Mouse (Mus musculus): ENCODE measurements around the gene L1td1. TPM values are rescaled to one million over a fixed set of nuclear protein-coding genes. Genes with fewer than 3 reads are reported as not detected.

The L1td1 gene
- polyA plus RNA-seq, 1 experiment from 2014 or later = 0.13 TPM

DNA sequence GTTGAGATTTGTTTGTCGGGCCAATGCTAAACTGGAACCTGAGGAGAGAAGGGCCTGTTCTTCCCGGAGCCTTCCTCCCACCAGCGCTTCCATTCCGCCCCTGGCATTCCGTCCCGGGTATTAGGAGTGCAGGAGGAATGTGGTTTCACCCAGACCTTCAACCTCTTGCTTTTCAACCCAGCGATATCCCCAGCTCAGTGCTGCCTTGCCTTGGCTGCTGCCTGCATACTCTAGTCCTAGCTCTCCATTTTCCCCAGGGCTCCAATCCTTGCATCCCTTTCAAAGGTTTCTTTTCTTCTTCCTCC, 17.3 kb downstream of the L1td1 start:
- peak overlapping the region; percentile 63 for H3K27ac ChIP-seq
- no peaks in the 10 kb centered on the region for H3K27me3 ChIP-seq
- ATAC-seq (replicated peaks; ENCODE audit: low FRiP score) = peak; percentile 69
- no peak overlapping the region for H3K4me3 ChIP-seq (replicated peaks)
- H3K9me3 ChIP-seq (replicated peaks) = no peaks in the 10 kb centered on the region
- WGBS = 21% methylated on average over 7 of the region's 7 CpGs
- H3K36me3 ChIP-seq = no peaks in the 10 kb centered on the region
- H3K9ac ChIP-seq = no peak overlapping the region
- H3K4me1 ChIP-seq = peaks cover 14% of the 10 kb centered on the region
- H3K4me2 ChIP-seq = no peak overlapping the region

- H3K27ac ChIP-seq = no peak overlapping the region
- H3K4me1 ChIP-seq = peaks cover 31% of the 10 kb centered on the region
- H3K4me2 ChIP-seq = no peak overlapping the region
- 0 out of 2 replicates have a peak, but pooled peaks cover 9% of the 10 kb centered on the region for H3K36me3 ChIP-seq
- H3K4me3 ChIP-seq (replicated peaks) = no peak overlapping the region
- ATAC-seq (replicated peaks; ENCODE audit: low FRiP score) = no peak
- 84% methylated on average over 4 of the region's 4 CpGs for WGBS
- no peaks in the 10 kb centered on the region for H3K27me3 ChIP-seq
- no peak overlapping the region for H3K9ac ChIP-seq
- H3K9me3 ChIP-seq (replicated peaks) = no peaks in the 10 kb centered on the region
These were observed 27.9 kb downstream of the L1td1 start for GRCm38 (mm10) chr4:98754456-98754855.

- WGBS = 58% methylated on average over 11 of the region's 11 CpGs
- Histone ChIP-seq H3K36me3 (0 out of 2 replicates have a peak, but pooled peaks cover 15% of the 10 kb centered on the region), H3K4me1 (peaks cover 44% of the 10 kb centered on the region), H3K27me3 (no peaks in the 10 kb centered on the region), H3K9ac (no peak overlapping the region), H3K4me3 (replicated peaks) (no peak overlapping the region), H3K27ac (peak overlapping the region; percentile 37), H3K9me3 (replicated peaks) (no peaks in the 10 kb centered on the region), H3K4me2 (no peak overlapping the region)
- no peak for ATAC-seq (replicated peaks; ENCODE audit: low FRiP score)
These were observed 29.6 kb downstream of the L1td1 start for GRCm38 (mm10) chr4:98756141-98756540.

DNA sequence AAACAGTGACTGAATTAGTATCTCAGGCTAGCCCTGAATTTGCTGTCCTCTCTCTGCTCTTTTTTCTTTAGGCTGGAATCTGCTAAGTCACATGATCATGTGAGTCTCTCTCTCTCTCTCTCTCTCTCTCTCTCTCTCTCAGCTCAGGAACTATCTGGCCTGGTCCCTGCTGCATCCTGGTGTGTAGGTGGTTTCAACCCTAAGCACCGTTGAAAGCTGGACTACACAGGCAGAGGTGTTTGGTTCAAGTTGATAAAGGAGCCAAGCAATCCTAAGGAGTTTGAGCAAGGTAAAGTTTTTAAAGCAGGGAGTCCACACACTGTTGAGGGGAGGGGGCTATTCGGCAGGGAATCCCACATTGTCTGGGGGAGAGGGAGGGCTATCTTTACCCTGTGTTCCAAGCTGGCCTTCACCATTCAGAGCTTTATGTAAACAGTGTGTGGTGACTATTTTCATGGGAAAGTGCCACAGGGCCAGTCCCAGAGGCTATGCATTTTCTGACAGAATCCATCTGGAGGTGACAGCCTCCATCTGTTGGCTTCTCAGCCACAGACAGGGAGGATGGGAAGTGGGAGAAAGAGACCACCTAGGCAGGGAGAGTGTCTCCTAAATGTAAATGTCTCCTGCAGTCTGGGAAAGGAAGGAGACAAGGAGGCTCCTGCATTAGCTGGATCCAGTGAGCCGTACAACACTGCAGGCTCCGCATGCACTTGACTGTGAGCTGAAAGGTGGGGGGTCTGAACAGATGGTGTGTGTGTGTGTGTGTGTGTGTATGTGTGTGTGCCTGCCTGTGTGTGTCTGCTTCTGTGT, 31.7 kb downstream of the L1td1 start:
- Histone ChIP-seq H3K36me3 (0 out of 2 replicates have a peak, but pooled peaks cover 18% of the 10 kb centered on the region), H3K4me2 (no peak overlapping the region), H3K27me3 (no peaks in the 10 kb centered on the region), H3K9ac (no peak overlapping the region), H3K9me3 (replicated peaks) (no peaks in the 10 kb centered on the region), H3K4me1 (peaks cover 45% of the 10 kb centered on the region), H3K27ac (peak overlapping the region; percentile 83), H3K4me3 (replicated peaks) (no peak overlapping the region)
- peak; percentile 90 for ATAC-seq (replicated peaks; ENCODE audit: low FRiP score)
- 7% methylated on average over 4 of the region's 4 CpGs for WGBS

DNA sequence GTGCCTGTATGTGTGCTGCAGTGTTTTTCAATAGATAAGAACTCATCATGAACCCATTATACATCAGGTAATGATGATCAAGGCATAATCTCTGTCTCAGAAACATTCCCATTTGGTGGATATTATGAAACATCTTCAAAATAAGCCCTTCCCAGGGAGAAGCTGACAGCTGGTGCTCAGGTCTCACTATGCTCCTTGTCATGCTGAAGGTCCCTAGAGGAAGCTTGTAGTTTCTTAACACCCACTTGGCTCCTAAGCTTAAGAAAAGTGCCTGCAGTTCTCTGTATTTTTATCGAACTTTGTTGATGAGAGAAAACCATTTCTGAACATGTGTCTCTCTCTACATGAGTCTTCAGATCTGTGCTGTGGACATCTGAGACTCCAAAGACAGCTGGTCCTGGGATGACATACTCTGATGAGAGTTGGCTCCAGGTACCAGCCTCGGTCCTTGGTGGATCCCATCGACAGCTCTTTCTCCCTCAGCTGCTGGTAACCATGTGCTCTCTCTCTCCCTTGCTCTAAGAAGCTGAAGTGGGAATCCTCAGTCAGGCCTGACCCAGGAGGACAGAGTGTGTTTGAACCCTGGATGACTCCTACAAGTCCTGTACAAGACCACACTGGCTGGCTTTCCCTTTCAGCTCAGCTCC, 32.5 kb downstream of the L1td1 start:
- H3K9ac ChIP-seq = no peak overlapping the region
- WGBS = 69% methylated on average over 3 of the region's 3 CpGs
- no peak for ATAC-seq (replicated peaks; ENCODE audit: low FRiP score)

DNA sequence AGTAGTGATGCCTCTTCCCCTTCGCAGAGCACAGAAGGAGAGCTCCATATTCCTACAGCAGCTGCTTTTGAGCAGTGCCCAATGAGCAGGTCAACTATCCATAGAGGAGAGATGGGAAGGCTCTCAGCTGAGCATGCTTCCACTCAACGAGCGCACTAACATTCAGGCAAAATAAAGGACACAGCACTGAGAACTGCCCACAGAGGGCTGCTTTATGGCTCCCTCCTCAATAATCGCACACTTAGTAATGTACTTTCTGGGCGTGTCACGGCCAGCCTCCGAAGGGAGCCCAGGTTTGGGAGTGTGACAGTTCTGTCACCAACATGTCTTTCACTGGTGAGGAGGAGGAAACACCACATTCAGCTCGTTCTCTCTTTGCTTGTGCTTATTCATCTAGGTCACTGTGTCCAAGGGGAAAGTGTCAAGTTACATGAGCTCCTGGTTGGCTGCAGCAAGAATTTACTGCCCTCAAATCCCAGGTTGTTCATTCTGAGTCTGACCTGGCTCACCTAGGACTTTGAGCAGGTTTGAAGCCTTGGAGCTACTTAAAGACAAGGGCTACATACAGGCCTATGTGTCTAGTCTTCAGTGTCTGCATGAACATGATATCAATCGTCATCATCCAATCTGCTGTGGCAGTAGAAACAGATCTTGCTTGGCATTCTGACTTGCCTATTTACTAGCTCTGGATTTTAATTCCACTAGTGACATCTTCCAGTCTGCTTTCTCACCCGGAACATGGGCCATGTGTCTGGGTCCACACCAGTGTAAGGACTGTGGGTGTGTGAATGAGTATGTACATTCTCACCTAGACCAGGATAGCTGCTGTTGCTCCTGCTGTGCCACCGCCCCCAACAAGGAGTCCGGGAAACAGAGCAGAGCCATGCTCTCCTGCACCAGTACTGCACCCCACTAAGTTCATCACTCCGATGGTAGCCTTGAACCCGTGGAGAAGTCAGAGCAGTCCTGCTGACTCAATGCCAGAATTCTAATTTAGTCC, 40.9 kb downstream of the L1td1 start:
- ATAC-seq (replicated peaks; ENCODE audit: low FRiP score) = peak; percentile 68

More for the DNA sequence above, 32.5 kb downstream of the L1td1 start:
- Histone ChIP-seq H3K9me3 (replicated peaks) (no peaks in the 10 kb centered on the region), H3K27me3 (no peaks in the 10 kb centered on the region), H3K4me3 (replicated peaks) (no peak overlapping the region), H3K27ac (peak overlapping the region; percentile 83), H3K36me3 (peaks cover 21% of the 10 kb centered on the region; the same call in 1 of the 2 replicates), H3K4me2 (no peak overlapping the region), H3K4me1 (peaks cover 45% of the 10 kb centered on the region)

GRCm38 (mm10) chr4:98773785-98774184, 47.3 kb downstream of the L1td1 start:
- H3K4me3 ChIP-seq (replicated peaks) = no peak overlapping the region
- H3K4me2 ChIP-seq = no peak overlapping the region
- WGBS = 92% methylated on average over 5 of the region's 5 CpGs
- H3K27ac ChIP-seq = no peak overlapping the region
- peaks cover 26% of the 10 kb centered on the region for H3K36me3 ChIP-seq
- H3K9ac ChIP-seq = no peak overlapping the region
- H3K27me3 ChIP-seq = no peaks in the 10 kb centered on the region
- ATAC-seq (replicated peaks; ENCODE audit: low FRiP score) = no peak
- peaks cover 9% of the 10 kb centered on the region for H3K4me1 ChIP-seq
- H3K9me3 ChIP-seq (replicated peaks) = no peaks in the 10 kb centered on the region

More for the DNA sequence above, 40.9 kb downstream of the L1td1 start:
- H3K4me3 ChIP-seq (replicated peaks) = no peak overlapping the region
- H3K9ac ChIP-seq = no peak overlapping the region
- H3K36me3 ChIP-seq = peaks cover 37% of the 10 kb centered on the region
- peaks cover 11% of the 10 kb centered on the region for H3K4me1 ChIP-seq
- 0 out of 2 replicates have a peak, but pooled peaks cover 3% of the 10 kb centered on the region for H3K9me3 ChIP-seq (replicated peaks)
- no peaks in the 10 kb centered on the region for H3K27me3 ChIP-seq
- H3K27ac ChIP-seq = peak overlapping the region; percentile 54; the same call in 1 of the 2 replicates
- 49% methylated on average over 14 of the region's 14 CpGs for WGBS
- 0 out of 2 replicates have a peak overlapping the region, but pooled peaks have one; percentile 9 for H3K4me2 ChIP-seq

GRCm38 (mm10) chr4:98776721-98777427, 50.3 kb downstream of the L1td1 start:
- no peak overlapping the region for H3K9ac ChIP-seq
- no peak overlapping the region for H3K4me2 ChIP-seq
- H3K4me3 ChIP-seq (replicated peaks) = no peak overlapping the region
- ATAC-seq (replicated peaks; ENCODE audit: low FRiP score) = no peak
- no peak overlapping the region for H3K27ac ChIP-seq
- peaks cover 20% of the 10 kb centered on the region for H3K4me1 ChIP-seq
- 81% methylated on average over 10 of the region's 10 CpGs for WGBS
- H3K27me3 ChIP-seq = peaks cover 3% of the 10 kb centered on the region; the same call in 1 of the 2 replicates
- peaks cover 21% of the 10 kb centered on the region for H3K36me3 ChIP-seq
- no peaks in the 10 kb centered on the region for H3K9me3 ChIP-seq (replicated peaks)

- no peak for ATAC-seq (replicated peaks; ENCODE audit: low FRiP score)
These were observed 50.9 kb downstream of the L1td1 start for GRCm38 (mm10) chr4:98777464-98777863.

GRCm38 (mm10) chr4:98778219-98778618, 51.7 kb downstream of the L1td1 start:
- Histone ChIP-seq H3K27ac (no peak overlapping the region), H3K4me1 (peaks cover 20% of the 10 kb centered on the region), H3K36me3 (peaks cover 16% of the 10 kb centered on the region), H3K4me2 (peak overlapping the region; percentile 24), H3K4me3 (replicated peaks) (no peak overlapping the region), H3K27me3 (peaks cover 3% of the 10 kb centered on the region; the same call in 1 of the 2 replicates), H3K9ac (no peak overlapping the region), H3K9me3 (replicated peaks) (no peaks in the 10 kb centered on the region)
- 15% methylated on average over 16 of the region's 16 CpGs for WGBS
- 0 out of 2 replicates have a peak, but pooled peaks have one; percentile 7 for ATAC-seq (replicated peaks; ENCODE audit: low FRiP score)

More at GRCm38 (mm10) chr4:98777464-98777863, 50.9 kb downstream of the L1td1 start:
- H3K4me3 ChIP-seq (replicated peaks) = no peak overlapping the region
- 73% methylated on average over 6 of the region's 6 CpGs for WGBS
- no peaks in the 10 kb centered on the region for H3K9me3 ChIP-seq (replicated peaks)
- peaks cover 20% of the 10 kb centered on the region for H3K4me1 ChIP-seq
- no peak overlapping the region for H3K27ac ChIP-seq
- H3K9ac ChIP-seq = no peak overlapping the region
- H3K4me2 ChIP-seq = no peak overlapping the region
- H3K36me3 ChIP-seq = peaks cover 21% of the 10 kb centered on the region
- peaks cover 3% of the 10 kb centered on the region; the same call in 1 of the 2 replicates for H3K27me3 ChIP-seq

GRCm38 (mm10) chr4:98785851-98786250, 59.3 kb downstream of the L1td1 start:
- Histone ChIP-seq H3K4me2 (no peak overlapping the region), H3K4me3 (replicated peaks) (no peak overlapping the region), H3K9me3 (replicated peaks) (no peaks in the 10 kb centered on the region), H3K4me1 (peaks cover 14% of the 10 kb centered on the region), H3K9ac (no peak overlapping the region), H3K27me3 (no peaks in the 10 kb centered on the region), H3K27ac (no peak overlapping the region), H3K36me3 (peaks cover 13% of the 10 kb centered on the region; the same call in 1 of the 2 replicates)
- no peak for ATAC-seq (replicated peaks; ENCODE audit: low FRiP score)
- 37% methylated on average over 8 of the region's 8 CpGs for WGBS
